Mouse (Mus musculus) heart, embryonic 11.5 days (tissue): ENCODE data around the gene Mrpl28. TPM values are rescaled to one million over a fixed set of nuclear protein-coding genes. Genes with fewer than 3 reads are reported as not detected.

Experiments
- ATAC-seq: fragments of 200-750 bp; cut with Nextera tagmentation; replicated peaks from 2 replicates; pipeline ENCODE4 v1.8.0; 2017; ENCODE audit warnings: moderate library complexity; ENCODE audit not compliant: insufficient number of reproducible peaks, low FRiP score, low TSS enrichment
- H3K27ac ChIP-seq: fragments of 300-500 bp; sonication (generic); 2 replicates; pipeline ENCODE4 v1.5.1; 2014; ENCODE audit warnings: mild to moderate bottlenecking, low read depth, low read length
- H3K27me3 ChIP-seq: fragments of 300-500 bp; sonication (generic); 2 replicates; pipeline ENCODE4 v1.6.1; 2014; ENCODE audit warnings: mild to moderate bottlenecking, low read length, mixed read lengths; ENCODE audit not compliant: control insufficient read depth, insufficient read depth
- H3K36me3 ChIP-seq: fragments of 300-500 bp; sonication (generic); 2 replicates; pipeline ENCODE4 v1.6.1; 2014; ENCODE audit warnings: mild to moderate bottlenecking, low read length, moderate library complexity, mixed read lengths; ENCODE audit not compliant: control insufficient read depth, insufficient read depth
- H3K4me1 ChIP-seq: fragments of 300-500 bp; sonication (generic); 2 replicates; pipeline ENCODE4 v1.6.1; 2014; ENCODE audit warnings: low read length; ENCODE audit not compliant: control insufficient read depth, insufficient read depth
- H3K4me2 ChIP-seq: fragments of 300-500 bp; sonication (generic); 2 replicates; pipeline ENCODE4 v1.6.1; 2014; ENCODE audit warnings: mild to moderate bottlenecking, moderate library complexity
- H3K4me3 ChIP-seq: fragments of 300-500 bp; sonication (generic); 2 replicates; pipeline ENCODE4 v1.5.1; 2014; ENCODE audit warnings: low read depth, low read length
- H3K9ac ChIP-seq: fragments of 300-500 bp; sonication (generic); 2 replicates; pipeline ENCODE4 v1.6.1; 2014; ENCODE audit warnings: mild to moderate bottlenecking, low read depth, low read length, moderate library complexity
- H3K9me3 ChIP-seq: fragments of 300-500 bp; sonication (generic); replicated peaks from 2 replicates; pipeline ENCODE4 v1.6.1; 2016; ENCODE audit warnings: low read length; ENCODE audit not compliant: control insufficient read depth
- WGBS: fragments of 180-500 bp; shearing (Covaris S2); extraction: QIAGEN DNeasy Blood & Tissue Kit; methylation state at CpG from one replicate; pipeline ENCODE4 v1.1.7; 2014; ENCODE audit not compliant: insufficient replicate concordance; 5-methylcytosine and 5-hydroxymethylcytosine counted together
- polyA plus RNA-seq: library from polyadenylated mRNA; unstranded; fragments of >200 nt; fragmentation: Nextera tagmentation; extraction: Ambion mirVana; gene quantifications from 2 replicates; pipeline ENCODE4 v1.2.1, GENCODE M21; 2014

Gene Mrpl28
- 241 and 257 TPM in 2 replicates for polyA plus RNA-seq

DNA sequence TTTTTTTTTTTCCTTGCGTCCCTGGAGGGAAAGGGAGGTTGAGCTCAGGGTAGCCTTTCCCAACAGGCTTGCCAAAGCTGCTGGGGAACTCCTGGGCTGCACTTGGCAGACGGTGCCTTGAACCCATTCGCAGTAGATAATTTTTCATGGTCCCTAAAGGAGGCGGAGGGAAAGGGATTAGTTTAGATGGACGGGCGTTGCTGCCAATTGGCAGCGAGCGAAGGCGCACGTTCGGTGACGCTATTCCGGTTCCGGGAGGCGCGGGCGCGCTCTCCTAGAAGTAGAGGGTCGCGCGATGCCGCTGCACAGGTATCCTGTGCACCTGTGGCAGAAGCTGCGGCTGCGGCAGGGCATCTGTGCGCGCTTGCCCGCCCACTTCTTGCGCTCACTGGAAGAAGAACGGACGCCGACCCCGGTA lies at the start of gene Mrpl28:
Mrpl28 (plus strand) TSS at position 234 of the 418 bp plus-strand sequence.
- Histone ChIP-seq H3K4me3 (peak within 1 kb of the TSS; percentile 100), H3K4me1 (peaks cover 8% of the 10 kb centered on the region; the same call in 1 of the 2 replicates), H3K27me3 (peaks cover 8% of the 10 kb centered on the region), H3K27ac (0 out of 2 replicates have a peak within 1 kb of the TSS, but pooled peaks have one; percentile 10), H3K9ac (peak within 1 kb of the TSS; percentile 88), H3K4me2 (peak within 1 kb of the TSS; percentile 81), H3K9me3 (no peaks in the 10 kb centered on the region), H3K36me3 (peaks cover 22% of the 10 kb centered on the region)
- under 1% methylated on average over 32 of the region's 32 CpGs for WGBS
- ATAC-seq: peak; percentile 76

- no peak overlapping the region for H3K9ac ChIP-seq
- no peak overlapping the region for H3K4me3 ChIP-seq
- ATAC-seq: no peak
- no peak overlapping the region for H3K27ac ChIP-seq
- H3K36me3 ChIP-seq: no peaks in the 10 kb centered on the region
- H3K4me2 ChIP-seq: no peak overlapping the region
- H3K4me1 ChIP-seq: no peaks in the 10 kb centered on the region
- H3K27me3 ChIP-seq: peaks cover 3% of the 10 kb centered on the region; the same call in 1 of the 2 replicates
- H3K9me3 ChIP-seq: no peaks in the 10 kb centered on the region
- WGBS: 54% methylated on average over 3 of the region's 3 CpGs
These were observed 48.1 kb upstream of the Mrpl28 start for GRCm38 (mm10) chr17:26075246-26075645.

DNA sequence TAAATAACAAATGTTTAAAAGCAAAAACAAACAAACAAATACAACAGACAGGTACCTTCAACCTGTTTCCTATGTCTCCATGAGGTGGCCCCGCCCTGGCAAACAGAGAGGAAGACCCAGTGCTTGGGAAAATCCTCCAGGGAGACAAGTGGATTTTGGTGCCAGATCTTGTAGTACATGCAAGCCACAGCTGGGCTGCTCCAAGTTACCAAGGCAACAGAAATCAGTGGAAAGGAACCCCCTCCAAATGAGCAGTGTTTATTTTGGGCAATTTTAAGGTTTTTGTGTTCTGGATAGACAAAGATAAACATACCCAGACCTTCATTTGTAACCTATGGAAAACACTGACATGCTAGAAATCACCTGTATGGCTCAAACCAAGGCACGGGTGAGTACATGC lies 44.4 kb upstream of the Mrpl28 start:
- ATAC-seq: no peak

GRCm38 (mm10) chr17:26080867-26081266 lies 42.4 kb upstream of the Mrpl28 start:
- Histone ChIP-seq H3K9ac (no peak overlapping the region), H3K4me2 (no peak overlapping the region), H3K4me3 (no peak overlapping the region), H3K4me1 (no peaks in the 10 kb centered on the region), H3K27ac (no peak overlapping the region), H3K27me3 (0 out of 2 replicates have a peak, but pooled peaks cover 3% of the 10 kb centered on the region), H3K36me3 (peaks cover 3% of the 10 kb centered on the region; the same call in 1 of the 2 replicates), H3K9me3 (no peaks in the 10 kb centered on the region)
- WGBS: 19% methylated on average over 2 of the region's 2 CpGs
- no peak for ATAC-seq

More for the DNA sequence above, 44.4 kb upstream of the Mrpl28 start:
- 72% methylated on average over 2 of the region's 2 CpGs for WGBS
- Histone ChIP-seq H3K4me2 (no peak overlapping the region), H3K4me3 (no peak overlapping the region), H3K9me3 (no peaks in the 10 kb centered on the region), H3K27me3 (0 out of 2 replicates have a peak, but pooled peaks cover 3% of the 10 kb centered on the region), H3K4me1 (no peaks in the 10 kb centered on the region), H3K36me3 (peaks cover 3% of the 10 kb centered on the region; the same call in 1 of the 2 replicates), H3K9ac (no peak overlapping the region), H3K27ac (no peak overlapping the region)

- no peaks in the 10 kb centered on the region for H3K9me3 ChIP-seq
- no peak overlapping the region for H3K4me2 ChIP-seq
- no peak for ATAC-seq
- no peak overlapping the region for H3K9ac ChIP-seq
- H3K27ac ChIP-seq: no peak overlapping the region
- peaks cover 3% of the 10 kb centered on the region; the same call in 1 of the 2 replicates for H3K36me3 ChIP-seq
- no peaks in the 10 kb centered on the region for H3K27me3 ChIP-seq
- WGBS: 86% methylated on average over 9 of the region's 9 CpGs
- H3K4me3 ChIP-seq: no peak overlapping the region
- no peaks in the 10 kb centered on the region for H3K4me1 ChIP-seq
These were observed 36.2 kb upstream of the Mrpl28 start for GRCm38 (mm10) chr17:26087059-26087564.

DNA sequence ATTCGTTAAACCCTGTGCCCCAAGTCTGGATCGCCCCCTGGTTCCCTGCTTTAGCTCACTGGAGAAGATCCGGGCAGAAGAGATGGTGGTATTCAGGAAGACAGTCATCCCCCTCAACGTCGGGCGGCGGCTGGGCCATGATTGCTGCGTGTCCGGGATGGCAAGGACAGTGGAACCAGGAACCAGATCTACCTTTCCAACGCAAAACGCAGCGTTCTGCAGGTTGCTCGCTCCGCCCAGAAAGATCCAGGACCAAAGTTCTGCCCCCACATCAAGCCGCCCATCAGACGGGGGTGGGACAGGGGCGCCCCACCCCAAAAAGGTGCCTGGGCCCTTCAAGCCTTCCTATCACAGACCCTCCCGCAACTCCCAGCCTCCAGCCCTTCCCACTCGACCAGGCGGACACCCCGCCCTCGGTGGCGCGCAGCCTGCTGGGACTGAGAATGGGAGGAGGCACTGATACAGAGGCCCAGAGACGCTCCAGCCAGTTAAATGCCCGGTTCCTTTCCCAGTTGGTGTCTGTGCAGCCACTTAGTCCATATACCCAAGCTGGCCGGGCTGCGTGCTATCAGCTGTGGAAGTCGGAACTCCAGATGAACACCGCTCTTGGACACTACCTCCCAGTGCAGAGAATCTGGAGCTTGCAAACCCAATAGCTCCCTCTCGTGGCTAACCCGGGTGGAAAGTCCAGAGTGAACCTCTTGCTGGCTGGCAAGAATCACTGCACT lies 33.2 kb upstream of the Mrpl28 start, which contains the start of gene Decr2:
Decr2 (minus strand) TSS at position 433 of the 728 bp plus-strand sequence.
- Histone ChIP-seq H3K27me3 (no peaks in the 10 kb centered on the region), H3K4me3 (peak within 1 kb of the TSS; percentile 48), H3K4me2 (peak within 1 kb of the TSS; percentile 93), H3K27ac (peak within 1 kb of the TSS; percentile 3), H3K9me3 (no peaks in the 10 kb centered on the region), H3K4me1 (0 out of 2 replicates have a peak, but pooled peaks cover 5% of the 10 kb centered on the region), H3K9ac (peak within 1 kb of the TSS; percentile 63), H3K36me3 (0 out of 2 replicates have a peak, but pooled peaks cover 2% of the 10 kb centered on the region)
- 2% methylated on average over 32 of the region's 32 CpGs for WGBS
- ATAC-seq: peak; percentile 67

DNA sequence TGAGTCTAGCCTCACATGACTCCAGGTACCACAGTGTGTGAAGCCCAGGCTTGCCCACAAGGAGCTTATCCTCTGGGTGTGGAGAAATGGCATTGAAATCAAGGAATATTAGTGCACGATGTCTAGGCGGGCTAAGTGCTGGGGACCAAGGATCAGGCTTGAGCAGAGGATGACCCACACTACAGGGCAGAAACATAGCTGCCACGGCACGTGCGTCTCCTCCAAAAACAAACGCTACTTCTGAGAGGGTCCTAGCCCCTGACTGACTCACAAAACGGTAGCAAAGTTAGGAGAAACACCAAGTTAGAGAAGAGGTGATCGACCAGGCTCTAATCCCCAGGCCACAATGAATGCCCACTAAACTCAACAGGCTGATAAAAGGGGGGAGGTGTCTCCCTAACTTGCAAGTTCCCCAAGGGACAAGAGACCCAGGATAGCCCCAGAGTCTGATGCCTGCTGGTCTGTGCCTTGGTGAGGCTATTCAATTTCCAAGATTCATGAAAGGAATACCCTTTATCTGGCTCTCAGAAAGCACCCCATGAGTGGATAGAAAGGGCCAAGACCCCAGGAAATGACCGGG lies 28.7 kb upstream of the Mrpl28 start:
- no peaks in the 10 kb centered on the region for H3K9me3 ChIP-seq
- peak overlapping the region; percentile 86 for H3K9ac ChIP-seq
- H3K4me3 ChIP-seq: peak overlapping the region; percentile 75
- H3K36me3 ChIP-seq: 0 out of 2 replicates have a peak, but pooled peaks cover 2% of the 10 kb centered on the region
- no peak overlapping the region for H3K27ac ChIP-seq
- no peaks in the 10 kb centered on the region for H3K27me3 ChIP-seq
- H3K4me2 ChIP-seq: peak overlapping the region; percentile 88
- ATAC-seq: 0 out of 2 replicates have a peak, but pooled peaks have one; percentile 3
- H3K4me1 ChIP-seq: peaks cover 9% of the 10 kb centered on the region; the same call in 1 of the 2 replicates
- 28% methylated on average over 9 of the region's 9 CpGs for WGBS

DNA sequence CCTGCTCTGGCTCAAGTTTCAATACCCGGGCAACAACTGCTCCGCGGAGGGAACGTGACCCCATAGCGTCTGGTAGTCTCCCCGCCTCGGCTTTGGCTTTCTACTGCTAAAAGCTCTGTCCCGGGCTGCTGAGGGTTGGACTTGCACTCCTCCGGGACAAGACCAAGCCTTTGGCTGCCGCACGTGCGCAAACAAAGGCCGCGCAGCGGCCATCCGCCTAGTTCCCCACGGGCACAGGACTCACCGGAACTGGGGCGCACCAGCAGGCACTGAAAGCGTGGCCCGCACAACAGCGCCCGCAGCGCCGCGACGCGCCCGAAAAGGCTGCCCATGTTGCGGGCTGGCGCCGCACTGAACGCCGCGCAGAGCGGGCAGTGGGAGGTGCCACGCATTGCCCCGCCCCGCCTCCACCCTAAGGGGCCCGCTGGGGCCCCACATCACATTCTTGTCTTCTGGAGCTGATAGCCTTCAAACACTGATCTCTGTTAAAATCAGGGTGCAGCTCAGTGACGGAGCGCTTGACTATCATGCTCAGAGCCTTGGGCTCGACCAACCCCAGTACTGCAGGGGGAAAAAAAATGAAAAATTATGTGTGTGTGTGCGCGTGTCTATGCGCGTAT lies 28.1 kb upstream of the Mrpl28 start, which contains the start of gene Nme4:
Nme4 (minus strand) TSS at position 482 of the 620 bp plus-strand sequence.
- Histone ChIP-seq H3K36me3 (0 out of 2 replicates have a peak, but pooled peaks cover 2% of the 10 kb centered on the region), H3K4me1 (peaks cover 9% of the 10 kb centered on the region; the same call in 1 of the 2 replicates), H3K4me2 (peak within 1 kb of the TSS; percentile 88), H3K9ac (peak within 1 kb of the TSS; percentile 86), H3K27me3 (no peaks in the 10 kb centered on the region), H3K9me3 (no peaks in the 10 kb centered on the region), H3K27ac (peak within 1 kb of the TSS; percentile 50; the same call in 1 of the 2 replicates), H3K4me3 (peak within 1 kb of the TSS; percentile 75)
- peak; percentile 74 for ATAC-seq
- 4% methylated on average over 47 of the region's 47 CpGs for WGBS
